Mouse (Mus musculus) hindbrain, embryonic 12.5 days (tissue): ENCODE results near the gene Nanos3. TPM values are rescaled to one million over a fixed set of nuclear protein-coding genes. Genes with fewer than 3 reads are reported as not detected.

Experiments used
- ATAC-seq: fragments of 200-750 bp; cut with Nextera tagmentation; 2 replicates; pipeline ENCODE4 v1.8.0; 2017; ENCODE audit warnings: moderate TSS enrichment; ENCODE audit not compliant: low FRiP score
- H3K27ac ChIP-seq: fragments of 300-500 bp; sonication (generic); 2 replicates; pipeline ENCODE4 v1.5.1; 2016; ENCODE audit warnings: mild to moderate bottlenecking
- H3K27me3 ChIP-seq: fragments of 300-500 bp; sonication (generic); 2 replicates; pipeline ENCODE4 v1.6.1; 2016; ENCODE audit warnings: mild to moderate bottlenecking
- H3K36me3 ChIP-seq: fragments of 300-500 bp; sonication (generic); 2 replicates; pipeline ENCODE4 v1.6.1; 2016; ENCODE audit warnings: mild to moderate bottlenecking
- H3K4me1 ChIP-seq: fragments of 300-500 bp; sonication (generic); 2 replicates; pipeline ENCODE4 v1.6.1; 2016
- H3K4me2 ChIP-seq: fragments of 300-500 bp; sonication (generic); replicated peaks from 2 replicates; pipeline ENCODE4 v1.6.1; 2016; ENCODE audit warnings: mild to moderate bottlenecking
- H3K4me3 ChIP-seq: fragments of 300-500 bp; sonication (generic); 2 replicates; pipeline ENCODE4 v1.5.1; 2016; ENCODE audit warnings: mild to moderate bottlenecking
- H3K9ac ChIP-seq: fragments of 300-500 bp; sonication (generic); 2 replicates; pipeline ENCODE4 v1.6.1; 2016; ENCODE audit warnings: mild to moderate bottlenecking, moderate library complexity
- H3K9me3 ChIP-seq: fragments of 300-500 bp; sonication (generic); replicated peaks from 2 replicates; pipeline ENCODE4 v1.6.1; 2016; ENCODE audit warnings: mild to moderate bottlenecking
- WGBS: fragments of 180-500 bp; shearing (Covaris S2); methylation state at CpG from one replicate; pipeline ENCODE4 v1.1.7; 2016; 5-methylcytosine and 5-hydroxymethylcytosine counted together
- polyA plus RNA-seq: library from polyadenylated mRNA; unstranded; fragments of >200 nt; fragmentation: Nextera tagmentation; extraction: Ambion mirVana; gene quantifications from 2 replicates; pipeline ENCODE4 v1.2.1, GENCODE M21; 2016

Nanos3 gene
- polyA plus RNA-seq, 1 experiment from 2014 or later = 5.8 TPM

DNA sequence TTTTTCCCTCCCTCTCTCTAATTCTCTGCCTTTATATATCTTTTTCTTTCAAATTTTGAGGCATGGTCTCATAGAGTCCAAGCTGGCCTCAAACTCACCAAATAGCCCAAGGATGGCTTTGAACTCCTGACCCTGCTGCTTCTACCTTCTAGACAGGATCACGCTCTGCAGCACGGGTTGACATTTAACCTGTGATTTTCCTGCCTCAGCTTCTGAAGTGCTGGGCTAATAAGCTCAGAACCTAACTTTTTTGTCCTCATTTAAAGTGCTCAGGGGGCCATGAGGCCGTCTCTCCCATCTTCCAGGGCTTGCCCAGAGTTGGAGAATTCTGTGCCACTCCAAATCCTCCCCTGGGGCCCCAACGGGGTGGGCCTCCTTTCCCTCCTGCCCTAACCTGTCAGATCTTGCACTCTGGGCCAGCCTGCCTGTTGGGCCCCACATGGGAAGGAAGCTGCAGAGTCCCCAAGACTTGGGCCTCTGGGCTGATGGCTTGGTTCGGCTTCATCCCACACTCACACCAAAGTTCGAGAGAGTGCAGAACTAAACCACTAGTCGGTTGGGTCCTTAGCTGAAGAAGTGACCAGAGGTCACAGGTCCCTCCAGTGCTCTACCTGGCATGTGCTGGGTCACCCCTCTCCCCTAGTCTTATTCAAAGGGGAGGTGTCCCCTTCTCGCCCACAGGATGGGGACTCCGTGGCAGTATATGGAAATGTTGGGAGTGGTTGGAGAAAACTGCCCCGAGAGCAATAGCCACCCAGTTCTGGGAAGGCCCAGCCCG is 14.5 kb upstream of the Nanos3 start:
- Histone ChIP-seq H3K4me3 (0 out of 2 replicates have a peak overlapping the region, but pooled peaks have one; percentile 44), H3K4me1 (peaks cover 61% of the 10 kb centered on the region), H3K9ac (peak overlapping the region; percentile 53; the same call in 1 of the 2 replicates), H3K36me3 (no peaks in the 10 kb centered on the region), H3K4me2 (no peak overlapping the region), H3K27me3 (peaks cover 24% of the 10 kb centered on the region), H3K9me3 (no peaks in the 10 kb centered on the region), H3K27ac (peak overlapping the region; percentile 70)
- ATAC-seq = no peak
- 49% methylated on average over 11 of the region's 11 CpGs for WGBS

DNA sequence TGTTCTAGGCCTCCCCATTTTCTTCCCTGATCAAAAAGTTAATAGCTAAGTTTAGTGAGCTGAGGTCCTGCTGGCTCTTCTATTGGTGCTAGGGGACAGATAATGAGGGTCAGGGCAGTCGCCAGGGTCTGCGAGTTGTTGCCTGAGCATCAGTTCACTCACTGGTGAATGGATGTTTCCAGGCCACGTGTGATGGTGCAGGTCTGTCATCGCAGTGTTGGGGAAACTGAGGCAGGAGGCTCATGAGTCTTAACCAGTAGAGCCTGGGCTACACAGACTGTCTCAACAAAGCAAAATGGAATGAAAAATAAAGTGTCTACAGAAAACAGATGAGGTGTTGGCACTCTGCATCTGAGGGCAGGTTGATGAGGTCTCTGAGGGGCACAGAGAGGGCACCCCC is 13.9 kb upstream of the Nanos3 start:
- peak overlapping the region; percentile 60 for H3K4me2 ChIP-seq
- peak overlapping the region; percentile 91 for H3K27ac ChIP-seq
- peaks cover 24% of the 10 kb centered on the region for H3K27me3 ChIP-seq
- no peak overlapping the region for H3K4me3 ChIP-seq
- peaks cover 58% of the 10 kb centered on the region for H3K4me1 ChIP-seq
- no peak for ATAC-seq
- 22% methylated on average over 4 of the region's 4 CpGs for WGBS
- H3K36me3 ChIP-seq = no peaks in the 10 kb centered on the region
- no peaks in the 10 kb centered on the region for H3K9me3 ChIP-seq
- H3K9ac ChIP-seq = no peak overlapping the region; the same call in 1 of the 2 replicates

DNA sequence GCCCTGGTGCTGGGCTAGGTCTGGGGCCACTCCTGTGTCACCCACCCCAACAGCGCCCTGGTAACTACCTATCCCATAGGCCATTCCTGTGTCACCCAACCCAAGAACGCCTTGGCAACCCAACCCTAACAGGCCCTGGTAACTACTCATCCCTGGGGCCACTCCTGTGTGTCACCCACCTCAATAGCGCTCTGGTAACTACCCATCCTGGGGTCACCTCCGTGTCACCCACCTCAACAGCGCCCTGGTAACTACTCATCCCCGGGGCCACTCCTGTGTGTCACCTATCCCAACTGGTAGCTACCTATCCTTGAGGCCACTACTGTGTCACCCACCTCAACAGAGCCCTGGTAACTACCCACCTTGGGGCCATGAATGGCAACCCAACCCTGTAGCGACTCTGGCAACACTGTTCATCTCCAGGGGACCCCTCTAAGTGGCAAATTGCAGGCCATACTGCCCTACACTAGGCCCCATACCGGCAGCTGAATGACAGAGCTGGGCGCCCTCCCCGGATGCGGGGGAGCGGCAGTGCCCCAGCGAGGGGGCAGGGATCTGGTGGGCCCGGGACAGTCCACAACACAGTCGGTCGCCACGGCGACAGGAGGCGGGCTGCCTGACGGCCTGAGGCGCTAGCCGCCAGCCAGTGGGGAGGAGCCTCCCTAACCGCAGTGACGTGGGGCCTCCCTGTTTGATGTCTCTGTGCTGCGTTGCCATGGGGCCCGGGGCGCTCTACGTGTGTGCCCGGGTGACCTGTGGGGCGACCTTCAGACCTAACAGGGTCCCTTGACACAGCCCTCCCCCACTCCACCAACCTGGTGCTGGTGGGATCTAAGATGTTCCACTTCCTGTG is 13.1 kb upstream of the Nanos3 start:
- Histone ChIP-seq H3K4me1 (peaks cover 51% of the 10 kb centered on the region), H3K9me3 (no peaks in the 10 kb centered on the region), H3K27me3 (peaks cover 28% of the 10 kb centered on the region), H3K4me2 (peak overlapping the region; percentile 60), H3K9ac (peak overlapping the region; percentile 50), H3K27ac (peak overlapping the region; percentile 91), H3K36me3 (no peaks in the 10 kb centered on the region), H3K4me3 (peak overlapping the region; percentile 48)
- ATAC-seq = peak; percentile 74
- WGBS = 4% methylated on average over 30 of the region's 30 CpGs

DNA sequence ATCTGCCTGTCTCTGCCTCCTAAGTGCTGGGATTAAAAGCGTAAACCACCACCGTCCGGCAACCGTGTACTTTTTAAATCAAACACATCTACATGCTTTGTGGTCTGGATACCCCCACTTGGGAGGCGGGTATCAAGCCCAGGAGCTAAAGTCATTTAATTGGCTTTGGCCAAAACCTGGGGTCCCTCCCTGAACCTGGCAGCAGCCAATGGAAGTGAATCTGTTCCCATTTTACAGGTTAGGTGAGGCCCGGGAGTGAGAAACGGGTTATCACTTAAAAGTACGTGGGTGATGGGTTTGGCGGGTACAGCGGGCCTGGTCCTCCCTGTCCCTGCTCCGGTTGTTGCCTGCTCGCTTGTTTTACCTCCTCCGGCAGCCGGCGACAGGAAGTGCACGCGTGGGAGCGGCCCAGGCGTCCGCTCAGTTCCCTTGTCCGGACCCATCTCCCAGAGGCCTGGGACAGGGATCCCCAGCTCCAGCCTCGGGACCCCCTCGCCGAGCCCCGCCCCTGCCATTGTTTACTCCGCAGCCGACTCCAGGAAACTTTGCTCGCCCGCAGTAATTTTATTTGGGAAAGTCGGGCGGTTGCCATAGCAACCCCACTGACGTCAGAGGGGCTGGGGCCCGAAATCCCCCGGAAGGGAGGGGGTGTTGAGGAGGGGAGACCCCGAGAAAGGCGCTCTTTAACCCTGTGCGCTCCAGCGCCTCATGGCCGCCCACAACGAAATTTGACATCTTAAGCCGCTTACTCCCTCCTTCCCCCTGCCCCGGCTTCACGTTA is 12.3 kb upstream of the Nanos3 start:
- Histone ChIP-seq H3K9me3 (no peaks in the 10 kb centered on the region), H3K36me3 (no peaks in the 10 kb centered on the region), H3K4me1 (peaks cover 51% of the 10 kb centered on the region), H3K27me3 (peaks cover 27% of the 10 kb centered on the region), H3K27ac (peak overlapping the region; percentile 91), H3K4me3 (peak overlapping the region; percentile 48), H3K4me2 (peak overlapping the region; percentile 60), H3K9ac (peak overlapping the region; percentile 50; the same call in 1 of the 2 replicates)
- WGBS = 2% methylated on average over 43 of the region's 43 CpGs
- peak; percentile 52 for ATAC-seq

DNA sequence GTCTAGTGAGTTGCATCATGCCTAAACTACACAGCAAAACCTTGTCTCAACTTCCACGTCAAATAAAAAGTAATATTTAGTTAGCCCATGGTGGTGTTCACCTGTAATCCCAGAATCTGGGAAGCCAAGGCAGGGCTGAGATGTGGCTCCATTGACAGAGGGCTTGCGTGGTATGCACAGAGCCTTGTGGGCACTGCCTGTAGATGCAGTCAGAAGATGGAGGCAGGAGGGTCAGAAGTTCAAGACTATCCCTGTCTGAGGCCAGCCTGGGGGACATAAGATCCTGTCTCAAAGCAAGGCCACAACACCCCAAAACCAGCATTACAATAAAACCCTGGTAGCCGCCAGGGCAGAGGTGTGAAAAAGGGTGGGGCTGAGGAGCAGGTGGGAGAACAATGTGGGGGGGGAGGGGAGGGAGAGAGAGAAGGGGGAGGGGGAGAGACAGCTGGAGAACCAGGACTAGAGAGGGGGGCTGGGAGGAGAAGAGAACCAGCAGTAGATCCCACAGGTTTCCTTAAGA is 9.3 kb upstream of the Nanos3 start:
- Histone ChIP-seq H3K27me3 (peaks cover 6% of the 10 kb centered on the region; the same call in 1 of the 2 replicates), H3K4me2 (no peak overlapping the region), H3K4me1 (peaks cover 35% of the 10 kb centered on the region), H3K9me3 (no peaks in the 10 kb centered on the region), H3K9ac (no peak overlapping the region), H3K4me3 (no peak overlapping the region), H3K36me3 (no peaks in the 10 kb centered on the region), H3K27ac (no peak overlapping the region)
- 74% methylated on average over 3 of the region's 3 CpGs for WGBS
- no peak for ATAC-seq

DNA sequence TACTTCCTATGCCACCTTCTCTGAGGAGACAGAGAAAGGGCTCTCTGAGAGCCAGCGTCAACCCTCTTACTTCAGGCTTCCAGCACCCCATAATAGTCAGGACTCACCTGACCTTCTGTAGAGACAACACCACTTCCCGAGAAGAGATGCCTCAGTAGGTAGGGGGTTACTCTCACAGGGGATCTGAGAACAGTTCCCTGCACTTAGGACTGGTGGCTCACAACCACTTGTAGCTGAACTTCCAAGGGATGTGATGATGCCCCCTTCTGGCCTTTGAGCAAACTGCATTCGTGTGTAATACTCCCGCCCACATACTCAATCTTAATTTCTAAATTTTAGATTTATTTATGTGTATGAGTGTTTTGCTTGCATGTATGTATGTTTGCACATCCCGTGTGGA is 8.5 kb upstream of the Nanos3 start:
- Histone ChIP-seq H3K27me3 (peaks cover 6% of the 10 kb centered on the region; the same call in 1 of the 2 replicates), H3K27ac (no peak overlapping the region), H3K4me2 (no peak overlapping the region), H3K9ac (no peak overlapping the region), H3K4me1 (peaks cover 27% of the 10 kb centered on the region), H3K9me3 (no peaks in the 10 kb centered on the region), H3K36me3 (no peaks in the 10 kb centered on the region), H3K4me3 (no peak overlapping the region)
- ATAC-seq = no peak
- 75% methylated on average over 5 of the region's 5 CpGs for WGBS

DNA sequence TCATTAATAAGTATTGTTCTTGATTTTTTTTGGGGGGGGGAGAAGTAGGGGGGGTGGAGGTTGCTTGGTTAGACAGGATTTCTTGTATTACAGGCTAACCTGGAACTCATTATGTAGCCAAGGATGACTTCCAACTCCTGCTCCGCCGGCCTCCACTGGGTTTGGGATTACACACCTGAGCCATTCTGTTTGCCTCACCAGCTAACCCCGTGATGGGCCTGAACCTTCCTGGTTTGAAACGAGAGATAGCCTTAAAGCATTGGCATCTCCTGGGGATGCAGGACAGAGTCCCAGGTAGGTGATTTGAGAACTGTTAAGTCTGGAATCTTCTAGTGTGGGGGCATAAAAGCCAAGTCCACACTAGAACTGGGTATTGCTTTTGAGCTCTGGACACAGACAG is 8.1 kb upstream of the Nanos3 start:
- 70% methylated on average over 4 of the region's 4 CpGs for WGBS
- Histone ChIP-seq H3K9ac (no peak overlapping the region), H3K27ac (no peak overlapping the region), H3K4me1 (peaks cover 23% of the 10 kb centered on the region), H3K36me3 (no peaks in the 10 kb centered on the region), H3K9me3 (no peaks in the 10 kb centered on the region), H3K4me2 (no peak overlapping the region), H3K27me3 (peaks cover 6% of the 10 kb centered on the region; the same call in 1 of the 2 replicates), H3K4me3 (no peak overlapping the region)
- no peak for ATAC-seq

DNA sequence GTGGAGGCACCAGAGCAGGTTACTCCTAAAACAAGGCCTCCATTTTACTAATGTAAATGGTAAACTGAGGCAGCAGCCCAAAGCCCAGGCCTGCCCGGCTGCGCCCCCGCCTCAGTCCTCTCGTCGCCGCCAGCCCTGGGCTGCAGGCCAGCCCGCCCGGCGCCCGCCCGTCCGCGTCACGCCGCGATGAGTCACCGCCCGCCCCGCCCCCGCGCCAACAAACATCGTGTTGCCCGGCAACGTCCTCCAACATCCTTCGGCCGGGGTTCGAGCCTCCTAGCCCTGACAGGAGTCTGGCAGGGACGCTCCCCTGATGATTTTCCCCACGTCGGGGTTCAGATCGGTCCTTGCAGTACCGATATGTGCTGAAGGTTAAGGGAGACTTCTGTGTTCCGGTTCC is 7.5 kb upstream of the Nanos3 start:
- peak overlapping the region; percentile 11; the same call in 1 of the 2 replicates for H3K4me3 ChIP-seq
- H3K4me1 ChIP-seq = peaks cover 17% of the 10 kb centered on the region
- 4% methylated on average over 33 of the region's 33 CpGs for WGBS
- peak overlapping the region; percentile 39 for H3K4me2 ChIP-seq
- H3K27me3 ChIP-seq = peaks cover 8% of the 10 kb centered on the region
- H3K27ac ChIP-seq = 0 out of 2 replicates have a peak overlapping the region, but pooled peaks have one; percentile 79
- H3K9me3 ChIP-seq = no peaks in the 10 kb centered on the region
- H3K36me3 ChIP-seq = no peaks in the 10 kb centered on the region
- ATAC-seq = peak; percentile 44
- no peak overlapping the region; the same call in 1 of the 2 replicates for H3K9ac ChIP-seq

DNA sequence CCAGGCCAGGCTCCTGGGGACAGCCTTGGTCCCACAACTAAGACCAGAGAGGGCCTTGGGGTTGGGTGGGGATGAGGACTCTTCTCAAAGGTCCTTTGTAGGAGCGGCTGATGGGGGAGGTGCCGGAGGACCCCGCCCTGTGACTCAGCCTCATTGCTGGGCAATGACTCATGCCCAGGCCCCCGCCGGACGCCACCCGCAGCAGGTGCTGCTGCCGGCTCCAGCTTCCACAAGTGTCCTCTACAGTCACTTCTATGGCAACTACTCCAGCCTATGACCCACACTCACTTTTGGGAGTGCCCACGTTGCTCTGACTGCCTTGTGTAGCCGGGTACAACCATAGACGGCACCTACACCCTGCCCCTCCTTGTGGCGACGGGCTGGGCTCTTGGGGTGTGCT is 7.0 kb upstream of the Nanos3 start:
- H3K4me2 ChIP-seq = peak overlapping the region; percentile 39
- WGBS = 48% methylated on average over 13 of the region's 13 CpGs
- H3K4me1 ChIP-seq = peaks cover 20% of the 10 kb centered on the region
- peak; percentile 29 for ATAC-seq
- H3K9ac ChIP-seq = peak overlapping the region; percentile 38; the same call in 1 of the 2 replicates
- peak overlapping the region; percentile 11; the same call in 1 of the 2 replicates for H3K4me3 ChIP-seq
- H3K9me3 ChIP-seq = no peaks in the 10 kb centered on the region
- H3K27ac ChIP-seq = peak overlapping the region; percentile 79
- no peaks in the 10 kb centered on the region for H3K36me3 ChIP-seq
- peaks cover 10% of the 10 kb centered on the region for H3K27me3 ChIP-seq

DNA sequence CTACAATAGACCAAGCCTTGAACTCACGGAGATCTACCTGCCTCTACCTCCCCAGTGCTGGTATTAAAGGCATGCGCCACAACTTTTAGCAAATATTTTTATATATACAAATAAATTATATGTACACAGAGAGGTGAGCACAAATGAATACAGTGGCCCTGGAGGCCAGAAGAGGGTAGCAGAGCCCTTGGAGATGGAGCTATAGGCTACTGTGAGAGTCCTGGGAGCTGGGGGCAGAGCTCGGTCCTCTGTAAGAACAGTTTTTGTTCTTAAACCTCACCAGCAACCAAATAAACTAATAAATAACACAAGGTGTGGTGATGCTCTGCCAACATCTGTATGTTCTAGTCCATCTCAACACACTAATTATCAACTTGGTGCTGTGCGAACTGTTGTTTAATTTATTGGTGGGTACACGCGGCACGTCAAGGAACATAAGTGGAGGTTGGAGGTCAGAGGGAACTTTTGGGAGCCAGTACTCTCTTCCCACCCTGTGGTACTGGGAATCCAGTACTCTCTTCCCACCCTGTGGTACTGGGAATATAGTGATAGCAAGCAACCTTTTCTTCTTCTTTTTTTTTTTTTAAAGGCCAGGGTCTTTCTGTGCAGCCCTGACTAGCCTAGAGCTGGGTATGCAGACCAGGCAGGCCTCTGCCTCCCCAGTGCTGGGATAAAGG is 5.3 kb upstream of the Nanos3 start:
- Histone ChIP-seq H3K4me2 (no peak overlapping the region), H3K4me1 (peaks cover 25% of the 10 kb centered on the region), H3K9me3 (no peaks in the 10 kb centered on the region), H3K36me3 (no peaks in the 10 kb centered on the region), H3K9ac (no peak overlapping the region), H3K27ac (no peak overlapping the region), H3K4me3 (no peak overlapping the region), H3K27me3 (peaks cover 10% of the 10 kb centered on the region)
- WGBS = 91% methylated on average over 7 of the region's 7 CpGs
- no peak for ATAC-seq

DNA sequence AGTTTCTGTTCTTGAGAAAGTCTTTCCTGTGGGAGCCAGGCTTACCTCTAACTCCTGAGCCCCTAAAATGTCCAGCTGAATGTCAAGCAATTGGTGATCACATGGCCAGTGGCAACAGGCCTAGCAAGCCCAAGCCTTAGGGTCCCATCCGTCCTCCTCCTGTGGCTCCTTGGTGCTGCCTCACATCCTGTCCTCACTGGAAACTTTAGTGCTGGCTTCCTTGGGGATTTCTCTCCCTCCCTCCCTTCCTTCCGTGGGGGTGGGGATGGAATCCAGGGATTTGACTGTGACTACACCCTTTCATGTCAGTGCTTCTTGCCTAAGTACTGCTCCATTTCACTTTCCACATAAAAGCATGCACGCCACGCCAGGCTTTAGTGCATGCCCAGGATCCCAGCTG is 4.6 kb upstream of the Nanos3 start:
- Histone ChIP-seq H3K9me3 (no peaks in the 10 kb centered on the region), H3K27me3 (peaks cover 13% of the 10 kb centered on the region), H3K4me1 (peaks cover 27% of the 10 kb centered on the region), H3K4me2 (no peak overlapping the region), H3K9ac (no peak overlapping the region), H3K36me3 (no peaks in the 10 kb centered on the region), H3K4me3 (no peak overlapping the region), H3K27ac (0 out of 2 replicates have a peak overlapping the region, but pooled peaks have one; percentile 23)
- WGBS = 63% methylated on average over 4 of the region's 4 CpGs
- no peak for ATAC-seq
